Mouse (Mus musculus): Measurements from ENCODE around the gene Cux2. TPM values are rescaled to one million over a fixed set of nuclear protein-coding genes. Genes with fewer than 3 reads are reported as not detected.

Gene Cux2
- total and polyA plus RNA-seq, 3 experiments: 0.17 TPM; not detected in 2

GRCm38 (mm10) chr5:121834991-121835747, 214.7 kb downstream of the Cux2 start:
- H3K27me3 ChIP-seq (replicated peaks): no peaks in the 10 kb centered on the region
- in situ Hi-C loops (cut with MboI; ENCODE audit: low pct_ligation_motif_present, low pct_unique_long_range_greater_than_20kb, low sequenced_read_pairs): no loop called here
- peak overlapping the region; percentile 97 for H3K27ac ChIP-seq (ENCODE audit: insufficient read depth, low read depth)
- peaks cover 23 to 26% of the 10 kb centered on the region in 2 experiments for H3K36me3 ChIP-seq (replicated peaks in 1 of 2; ENCODE audit: control insufficient read depth in 1 of 2, insufficient read depth in 1 of 2, low read length in 1 of 2)
- H3K4me3 ChIP-seq (replicated peaks in 1 of 3; ENCODE audit: low read depth in 2 of 3, low read length in 2 of 3, poor library complexity in 1 of 3): peak overlapping the region; percentile 71 to 87 (median 86)
- H3K9ac ChIP-seq (ENCODE audit: insufficient read depth, low read depth): peak overlapping the region; percentile 79
- no peak for DNase-seq (ENCODE audit: extremely low read depth)
- peaks cover 31 to 46% of the 10 kb centered on the region in 2 experiments for H3K4me1 ChIP-seq (ENCODE audit: control insufficient read depth in 1 of 2, insufficient read depth in 2 of 2)
- dilution Hi-C loops (cut with MboI; ENCODE audit: extremely low pct_ligation_motif_present, extremely low pct_unique_long_range_greater_than_20kb, low sequenced_read_pairs): no loop called here
- TF ChIP-seq MYC (IDR thresholded peaks at IDR 0.05; ENCODE audit: low read depth, low read length) (no peak), TBP (conservative IDR thresholded peaks at IDR 0.05; ENCODE audit: low read depth, low read length) (no peak), NELFE (IDR thresholded peaks at IDR 0.05; ENCODE audit: low read depth, low read length) (no peak), TCF12 (IDR thresholded peaks at IDR 0.05; ENCODE audit: low read depth, low read length) (no peak), UBTF (IDR thresholded peaks at IDR 0.05; ENCODE audit: low read depth, low read length) (peak; percentile 42; the same call in 1 of the 2 replicates), SIN3A (IDR thresholded peaks at IDR 0.05; ENCODE audit: low read length) (peak; percentile 5; the same call in 1 of the 2 replicates), POLR2A (IDR thresholded peaks at IDR 0.05; ENCODE audit: low read depth, low read length) (peak; percentile 13; the same call in 1 of the 2 replicates), ELF1 (IDR thresholded peaks at IDR 0.05; ENCODE audit: low read depth, low read length) (no peak)
- peaks cover 54% of the 10 kb centered on the region for H3K79me2 ChIP-seq (replicated peaks; ENCODE audit: control insufficient read depth, extremely low read depth, insufficient read depth, poor library complexity, severe bottlenecking)
- H3K4me2 ChIP-seq (ENCODE audit: insufficient read depth, low read depth, poor library complexity, severe bottlenecking): peak overlapping the region; percentile 74
- H3K9me3 ChIP-seq (replicated peaks; ENCODE audit: low read length): no peaks in the 10 kb centered on the region

DNA sequence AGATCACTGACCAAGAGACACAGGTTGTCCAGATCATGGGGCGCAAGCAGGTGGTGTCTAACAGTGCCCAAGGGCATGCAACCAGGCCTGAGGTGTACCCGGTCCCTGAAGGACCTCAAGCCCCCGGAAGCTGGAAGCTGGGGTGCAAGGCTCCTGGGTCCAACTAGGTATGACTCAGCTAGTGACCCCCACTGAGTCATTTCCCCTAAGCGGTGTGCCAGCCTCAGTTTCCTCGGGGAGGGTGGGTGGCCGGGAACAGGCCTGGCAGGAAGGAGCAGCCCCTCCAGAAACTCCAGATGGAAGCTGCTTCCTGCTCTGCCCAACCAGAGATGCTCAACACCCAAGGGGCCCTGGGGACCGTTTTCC, 215.7 kb downstream of the Cux2 start:
- H3K79me2 ChIP-seq (replicated peaks; ENCODE audit: control insufficient read depth, extremely low read depth, insufficient read depth, poor library complexity, severe bottlenecking): peaks cover 64% of the 10 kb centered on the region
- peaks cover 30 to 34% of the 10 kb centered on the region in 2 experiments for H3K36me3 ChIP-seq (replicated peaks in 1 of 2; ENCODE audit: control insufficient read depth in 1 of 2, insufficient read depth in 1 of 2, low read length in 1 of 2)
- peak overlapping the region; percentile 74 for H3K4me2 ChIP-seq (ENCODE audit: insufficient read depth, low read depth, poor library complexity, severe bottlenecking)
- in situ Hi-C loops (cut with MboI; ENCODE audit: low pct_ligation_motif_present, low pct_unique_long_range_greater_than_20kb, low sequenced_read_pairs) (no loop called here), dilution Hi-C loops (cut with MboI; ENCODE audit: extremely low pct_ligation_motif_present, extremely low pct_unique_long_range_greater_than_20kb, low sequenced_read_pairs) (no loop called here)
- H3K27me3 ChIP-seq (replicated peaks): no peaks in the 10 kb centered on the region
- H3K27ac ChIP-seq (ENCODE audit: insufficient read depth, low read depth): peak overlapping the region; percentile 97
- no peak for DNase-seq (ENCODE audit: extremely low read depth)
- peak overlapping the region; percentile 71 to 87 (median 86) for H3K4me3 ChIP-seq (replicated peaks in 1 of 3; ENCODE audit: low read depth in 2 of 3, low read length in 2 of 3, poor library complexity in 1 of 3)
- H3K4me1 ChIP-seq (ENCODE audit: control insufficient read depth in 1 of 2, insufficient read depth in 2 of 2): peaks cover 28 to 43% of the 10 kb centered on the region in 2 experiments
- no peaks in the 10 kb centered on the region for H3K9me3 ChIP-seq (replicated peaks; ENCODE audit: low read length)
- TF ChIP-seq EP300 (IDR thresholded peaks at IDR 0.05; ENCODE audit: low read length): no peak
- peak; percentile 52; the same call in 1 of the 2 replicates for TF ChIP-seq POLR2A (IDR thresholded peaks at IDR 0.05; ENCODE audit: low read depth, low read length)
- H3K9ac ChIP-seq (ENCODE audit: insufficient read depth, low read depth): peak overlapping the region; percentile 79

DNA sequence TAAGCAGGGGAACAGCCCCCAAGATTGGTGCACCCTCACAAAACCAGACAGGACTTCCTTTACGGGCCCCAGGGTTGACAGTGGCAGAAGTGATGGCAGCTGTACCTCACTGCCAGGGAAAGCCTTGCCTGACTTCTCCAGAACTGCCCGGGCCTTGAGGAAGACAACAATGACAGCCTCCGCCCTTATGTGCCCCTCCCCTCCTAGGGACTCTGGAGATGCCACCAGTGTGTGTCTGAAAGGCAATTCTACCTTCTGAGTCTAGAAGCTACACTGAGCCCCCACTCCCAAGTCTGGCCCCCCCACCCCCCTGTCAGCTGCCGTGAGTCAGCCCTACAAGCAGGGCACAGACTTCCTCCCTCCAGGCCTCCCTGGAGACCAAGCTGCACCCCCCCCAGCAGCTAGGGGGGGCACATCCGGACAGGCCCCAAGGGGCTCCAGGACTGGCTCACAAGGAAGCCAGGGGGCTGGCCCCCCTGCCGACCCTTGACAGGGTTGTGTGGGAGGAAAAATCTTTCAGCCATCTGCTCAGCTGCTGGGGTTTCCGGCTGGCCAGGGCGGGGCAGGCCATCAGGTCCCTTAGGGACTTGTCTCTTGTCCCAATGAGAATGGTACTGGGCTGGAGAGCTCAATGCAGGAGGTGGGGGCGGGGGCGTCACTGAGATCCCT, 216.2 kb downstream of the Cux2 start:
- in situ Hi-C loops (cut with MboI; ENCODE audit: low pct_ligation_motif_present, low pct_unique_long_range_greater_than_20kb, low sequenced_read_pairs) (no loop called here), dilution Hi-C loops (cut with MboI; ENCODE audit: extremely low pct_ligation_motif_present, extremely low pct_unique_long_range_greater_than_20kb, low sequenced_read_pairs) (no loop called here)
- H3K9me3 ChIP-seq (replicated peaks; ENCODE audit: low read length): peaks cover 2% of the 10 kb centered on the region
- H3K27me3 ChIP-seq (replicated peaks): no peaks in the 10 kb centered on the region
- H3K4me3 ChIP-seq (replicated peaks in 1 of 3; ENCODE audit: low read depth in 2 of 3, low read length in 2 of 3, poor library complexity in 1 of 3): peak overlapping the region; percentile 71 to 87 (median 86)
- peaks cover 35 to 39% of the 10 kb centered on the region in 2 experiments for H3K36me3 ChIP-seq (replicated peaks in 1 of 2; ENCODE audit: control insufficient read depth in 1 of 2, insufficient read depth in 1 of 2, low read length in 1 of 2)
- H3K4me1 ChIP-seq (ENCODE audit: control insufficient read depth in 1 of 2, insufficient read depth in 2 of 2): peaks cover 25 to 38% of the 10 kb centered on the region in 2 experiments
- H3K27ac ChIP-seq (ENCODE audit: insufficient read depth, low read depth): peak overlapping the region; percentile 97
- H3K79me2 ChIP-seq (replicated peaks; ENCODE audit: control insufficient read depth, extremely low read depth, insufficient read depth, poor library complexity, severe bottlenecking): peaks cover 69% of the 10 kb centered on the region
- peak overlapping the region; percentile 79 for H3K9ac ChIP-seq (ENCODE audit: insufficient read depth, low read depth)
- DNase-seq (ENCODE audit: extremely low read depth): peak; percentile 93
- H3K4me2 ChIP-seq (ENCODE audit: insufficient read depth, low read depth, poor library complexity, severe bottlenecking): peak overlapping the region; percentile 74
- TF ChIP-seq NRF1 (IDR thresholded peaks at IDR 0.05; ENCODE audit: low read depth, low read length): 0 out of 2 replicates have a peak, but pooled peaks have one; percentile 23
- TF ChIP-seq CHD1 (IDR thresholded peaks at IDR 0.05; ENCODE audit: low read depth, low read length): peak; percentile 31; the same call in 1 of the 2 replicates
- peak; percentile 70 for TF ChIP-seq POLR2AphosphoS2 (IDR thresholded peaks at IDR 0.05; ENCODE audit: low read depth, low read length)
- TF ChIP-seq ZNF384 (IDR thresholded peaks at IDR 0.05; ENCODE audit: low read depth, low read length): 0 out of 2 replicates have a peak, but pooled peaks have one; percentile 23
- no peak for TF ChIP-seq JUN (IDR thresholded peaks at IDR 0.05; ENCODE audit: insufficient read depth, low read depth, low read length)
- peak; percentile 96 for TF ChIP-seq MEF2A (IDR thresholded peaks at IDR 0.05; ENCODE audit: borderline replicate concordance, low read depth, low read length)
- TF ChIP-seq JUND (conservative IDR thresholded peaks at IDR 0.05; ENCODE audit: low read depth, low read length): no peak
- peak; percentile 62; the same call in 1 of the 2 replicates for TF ChIP-seq NELFE (IDR thresholded peaks at IDR 0.05; ENCODE audit: low read depth, low read length)
- TF ChIP-seq POLR2A (IDR thresholded peaks at IDR 0.05; ENCODE audit: low read depth, low read length): no peak; the same call in 1 of the 2 replicates
- peak; percentile 99 for TF ChIP-seq TCF12 (IDR thresholded peaks at IDR 0.05; ENCODE audit: low read depth, low read length)
- no peak for TF ChIP-seq PAX5 (IDR thresholded peaks at IDR 0.05; ENCODE audit: low read length)
- TF ChIP-seq CTCF (conservative IDR thresholded peaks at IDR 0.05 in 1 of 2, IDR thresholded peaks at IDR 0.05 in 1 of 2; ENCODE audit: low read depth in 2 of 2, low read length in 2 of 2): no peak
- no peak for TF ChIP-seq USF2 (conservative IDR thresholded peaks at IDR 0.05; ENCODE audit: low read depth, low read length)
- no peak for TF ChIP-seq USF1 (IDR thresholded peaks at IDR 0.05; ENCODE audit: low read depth, low read length)
- TF ChIP-seq KAT2A (IDR thresholded peaks at IDR 0.05; ENCODE audit: insufficient replicate concordance, low read length): peak; percentile 87
- TF ChIP-seq CHD2 (IDR thresholded peaks at IDR 0.05; ENCODE audit: low read length): peak; percentile 90; the same call in 1 of the 2 replicates
